Mouse (Mus musculus) hindbrain, embryonic 10.5 days (tissue): ENCODE measurements at regions not wholly inside any gene's neighbourhood (a gene's known extent, or its start where the extent isn't known, plus 50 kb on each side); places are given as distances from the start of the nearest gene placed in this dataset.

ENCODE experiments used
- DNase-seq: peaks from one replicate; pipeline ENCODE4 v3.0.0-alpha.2; 2017; ENCODE audit warnings: low spot score
- H3K27ac ChIP-seq: fragments of 300-500 bp; sonication (generic); 2 replicates; pipeline ENCODE4 v1.5.1; 2016; ENCODE audit warnings: mild to moderate bottlenecking, moderate library complexity
- H3K27me3 ChIP-seq: fragments of 300-500 bp; sonication (generic); 2 replicates; pipeline ENCODE4 v1.6.1; 2016; ENCODE audit warnings: mild to moderate bottlenecking; ENCODE audit not compliant: poor library complexity, insufficient read depth, severe bottlenecking
- H3K36me3 ChIP-seq: fragments of 300-500 bp; sonication (generic); 2 replicates; pipeline ENCODE4 v1.6.1; 2016; ENCODE audit warnings: mild to moderate bottlenecking, moderate library complexity
- H3K4me1 ChIP-seq: fragments of 300-500 bp; sonication (generic); replicated peaks from 2 replicates; pipeline ENCODE4 v1.6.1; 2016; ENCODE audit warnings: mild to moderate bottlenecking
- H3K4me3 ChIP-seq: fragments of 300-500 bp; sonication (generic); 2 replicates; pipeline ENCODE4 v1.5.1; 2016; ENCODE audit warnings: mild to moderate bottlenecking, moderate library complexity
- H3K9me3 ChIP-seq: fragments of 300-500 bp; sonication (generic); 2 replicates; pipeline ENCODE4 v1.6.1; 2016; ENCODE audit warnings: mild to moderate bottlenecking, moderate library complexity
- WGBS: fragments of 180-500 bp; shearing (Covaris S2); methylation state at CpG from one replicate; pipeline ENCODE4 v1.1.7; 2016; 5-methylcytosine and 5-hydroxymethylcytosine counted together

DNA sequence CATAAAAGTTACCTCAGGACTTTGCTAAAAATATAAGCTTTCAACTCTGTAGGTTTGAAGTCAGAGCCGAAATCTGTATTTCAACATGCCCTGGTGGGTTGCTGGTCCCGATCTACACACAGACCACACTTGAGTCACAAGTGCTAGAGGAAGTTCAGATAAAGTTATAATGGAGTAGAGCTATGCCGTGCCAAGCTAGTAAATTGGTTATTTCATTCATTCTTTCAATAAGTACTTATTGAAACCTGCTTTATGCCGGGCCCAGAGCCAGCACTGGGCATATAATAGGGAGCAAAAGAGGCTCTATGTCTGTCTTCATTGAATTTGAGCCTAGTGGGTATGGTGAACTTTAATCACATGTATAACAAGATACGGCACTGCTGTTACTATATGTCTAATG is 127.6 kb upstream of the Adamts9 start:
- 93% methylated on average over 5 of the region's 5 CpGs for WGBS
- DNase-seq = no peak
- H3K9me3 ChIP-seq = no peaks in the 10 kb centered on the region
- H3K27ac ChIP-seq = no peak overlapping the region
- H3K27me3 ChIP-seq = no peaks in the 10 kb centered on the region
- H3K4me3 ChIP-seq = no peak overlapping the region
- H3K4me1 ChIP-seq = peaks cover 11% of the 10 kb centered on the region
- no peaks in the 10 kb centered on the region for H3K36me3 ChIP-seq

GRCm38 (mm10) chr6:93067808-93068207 is 124.5 kb upstream of the Adamts9 start:
- no peak for DNase-seq
- Histone ChIP-seq H3K27me3 (no peaks in the 10 kb centered on the region), H3K27ac (no peak overlapping the region), H3K4me1 (peaks cover 16% of the 10 kb centered on the region), H3K4me3 (no peak overlapping the region), H3K36me3 (no peaks in the 10 kb centered on the region), H3K9me3 (no peaks in the 10 kb centered on the region)
- WGBS = 89% methylated on average over 5 of the region's 5 CpGs

GRCm38 (mm10) chr6:93066553-93067376 is 123.5 kb upstream of the Adamts9 start:
- WGBS = 48% methylated on average over 11 of the region's 11 CpGs
- Histone ChIP-seq H3K9me3 (no peaks in the 10 kb centered on the region), H3K27me3 (no peaks in the 10 kb centered on the region), H3K36me3 (no peaks in the 10 kb centered on the region), H3K4me3 (no peak overlapping the region), H3K4me1 (peaks cover 21% of the 10 kb centered on the region), H3K27ac (peak overlapping the region; percentile 57)
- peak; percentile 25 for DNase-seq

- Histone ChIP-seq H3K9me3 (no peaks in the 10 kb centered on the region), H3K36me3 (no peaks in the 10 kb centered on the region), H3K4me1 (peaks cover 23% of the 10 kb centered on the region), H3K27ac (peak overlapping the region; percentile 57), H3K27me3 (no peaks in the 10 kb centered on the region), H3K4me3 (no peak overlapping the region)
- peak; percentile 9 for DNase-seq
- WGBS = 61% methylated on average over 12 of the region's 12 CpGs
These were observed 122.7 kb upstream of the Adamts9 start for GRCm38 (mm10) chr6:93065917-93066552.

DNA sequence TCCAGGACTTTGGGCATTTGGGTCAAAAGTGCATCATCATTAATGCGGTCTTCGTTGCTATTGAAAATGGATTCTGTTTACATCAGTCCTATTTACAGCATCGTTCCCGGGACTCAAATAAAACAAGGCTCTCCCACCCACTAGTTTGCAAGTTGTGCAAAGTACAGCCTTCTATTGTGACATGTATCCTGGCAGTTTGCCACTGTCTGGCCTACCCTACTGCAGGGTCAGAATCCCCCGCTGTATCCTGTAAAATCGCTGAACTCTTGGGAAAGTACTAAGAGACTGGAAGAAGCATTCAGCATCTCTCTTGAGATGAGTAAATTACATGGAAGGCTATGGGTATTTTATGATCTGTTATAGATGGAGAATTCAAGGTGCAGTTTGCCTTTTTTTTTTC is 122.1 kb upstream of the Adamts9 start:
- WGBS = 91% methylated on average over 6 of the region's 6 CpGs
- no peaks in the 10 kb centered on the region for H3K36me3 ChIP-seq
- no peaks in the 10 kb centered on the region for H3K27me3 ChIP-seq
- no peaks in the 10 kb centered on the region for H3K9me3 ChIP-seq
- peaks cover 23% of the 10 kb centered on the region for H3K4me1 ChIP-seq
- H3K27ac ChIP-seq = no peak overlapping the region
- H3K4me3 ChIP-seq = no peak overlapping the region
- no peak for DNase-seq

DNA sequence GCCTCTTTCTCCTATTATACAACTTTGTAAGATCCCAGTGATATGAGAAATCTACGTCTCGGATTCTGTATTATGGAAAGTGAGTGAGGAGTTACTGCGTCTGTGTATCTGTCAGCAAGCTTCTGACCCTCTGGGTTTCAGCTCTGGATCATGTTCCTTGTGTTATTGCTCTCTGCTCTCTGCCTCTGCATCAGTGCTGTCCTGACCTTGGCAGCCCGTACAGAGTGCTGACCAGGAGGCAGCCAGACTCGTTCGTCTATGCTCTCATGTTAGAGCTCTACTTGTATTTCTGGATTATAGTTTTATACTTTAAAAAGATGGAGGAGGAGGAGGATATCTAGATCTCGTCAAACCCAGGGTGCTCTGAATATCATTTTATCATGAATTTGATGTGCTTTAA is 121.1 kb upstream of the Adamts9 start:
- no peaks in the 10 kb centered on the region for H3K9me3 ChIP-seq
- no peaks in the 10 kb centered on the region for H3K36me3 ChIP-seq
- H3K27ac ChIP-seq = no peak overlapping the region
- peaks cover 23% of the 10 kb centered on the region for H3K4me1 ChIP-seq
- DNase-seq = no peak
- H3K4me3 ChIP-seq = no peak overlapping the region
- H3K27me3 ChIP-seq = no peaks in the 10 kb centered on the region
- 81% methylated on average over 7 of the region's 7 CpGs for WGBS

GRCm38 (mm10) chr6:93061741-93062140 is 118.4 kb upstream of the Adamts9 start:
- Histone ChIP-seq H3K4me1 (peaks cover 20% of the 10 kb centered on the region), H3K9me3 (no peaks in the 10 kb centered on the region), H3K27me3 (no peaks in the 10 kb centered on the region), H3K4me3 (no peak overlapping the region), H3K27ac (0 out of 2 replicates have a peak overlapping the region, but pooled peaks have one; percentile 24), H3K36me3 (no peaks in the 10 kb centered on the region)
- WGBS = 74% methylated on average over 3 of the region's 3 CpGs
- no peak for DNase-seq

GRCm38 (mm10) chr6:93045524-93045923 is 102.2 kb upstream of the Adamts9 start:
- no peaks in the 10 kb centered on the region for H3K27me3 ChIP-seq
- no peak overlapping the region for H3K4me3 ChIP-seq
- no peaks in the 10 kb centered on the region; the same call in 1 of the 2 replicates for H3K4me1 ChIP-seq
- H3K36me3 ChIP-seq = no peaks in the 10 kb centered on the region
- WGBS = 53% methylated on average over 2 of the region's 2 CpGs
- no peaks in the 10 kb centered on the region for H3K9me3 ChIP-seq
- no peak overlapping the region for H3K27ac ChIP-seq
- DNase-seq = no peak

- H3K27me3 ChIP-seq = no peaks in the 10 kb centered on the region
- no peaks in the 10 kb centered on the region for H3K9me3 ChIP-seq
- WGBS = 90% methylated on average over 3 of the region's 3 CpGs
- H3K36me3 ChIP-seq = no peaks in the 10 kb centered on the region
- no peak for DNase-seq
- H3K27ac ChIP-seq = no peak overlapping the region
- H3K4me3 ChIP-seq = no peak overlapping the region
- H3K4me1 ChIP-seq = no peaks in the 10 kb centered on the region; the same call in 1 of the 2 replicates
These were observed 97.7 kb upstream of the Adamts9 start for GRCm38 (mm10) chr6:93041041-93041440.

- no peak overlapping the region for H3K4me3 ChIP-seq
- no peaks in the 10 kb centered on the region for H3K36me3 ChIP-seq
- H3K27ac ChIP-seq = no peak overlapping the region
- H3K4me1 ChIP-seq = no peaks in the 10 kb centered on the region
- WGBS = 94% methylated on average over 1 of the region's 1 CpGs
- 0 out of 2 replicates have a peak, but pooled peaks cover 3% of the 10 kb centered on the region for H3K9me3 ChIP-seq
- DNase-seq = no peak
- no peaks in the 10 kb centered on the region for H3K27me3 ChIP-seq
These were observed 88.6 kb upstream of the Adamts9 start for GRCm38 (mm10) chr6:93031812-93032330.

DNA sequence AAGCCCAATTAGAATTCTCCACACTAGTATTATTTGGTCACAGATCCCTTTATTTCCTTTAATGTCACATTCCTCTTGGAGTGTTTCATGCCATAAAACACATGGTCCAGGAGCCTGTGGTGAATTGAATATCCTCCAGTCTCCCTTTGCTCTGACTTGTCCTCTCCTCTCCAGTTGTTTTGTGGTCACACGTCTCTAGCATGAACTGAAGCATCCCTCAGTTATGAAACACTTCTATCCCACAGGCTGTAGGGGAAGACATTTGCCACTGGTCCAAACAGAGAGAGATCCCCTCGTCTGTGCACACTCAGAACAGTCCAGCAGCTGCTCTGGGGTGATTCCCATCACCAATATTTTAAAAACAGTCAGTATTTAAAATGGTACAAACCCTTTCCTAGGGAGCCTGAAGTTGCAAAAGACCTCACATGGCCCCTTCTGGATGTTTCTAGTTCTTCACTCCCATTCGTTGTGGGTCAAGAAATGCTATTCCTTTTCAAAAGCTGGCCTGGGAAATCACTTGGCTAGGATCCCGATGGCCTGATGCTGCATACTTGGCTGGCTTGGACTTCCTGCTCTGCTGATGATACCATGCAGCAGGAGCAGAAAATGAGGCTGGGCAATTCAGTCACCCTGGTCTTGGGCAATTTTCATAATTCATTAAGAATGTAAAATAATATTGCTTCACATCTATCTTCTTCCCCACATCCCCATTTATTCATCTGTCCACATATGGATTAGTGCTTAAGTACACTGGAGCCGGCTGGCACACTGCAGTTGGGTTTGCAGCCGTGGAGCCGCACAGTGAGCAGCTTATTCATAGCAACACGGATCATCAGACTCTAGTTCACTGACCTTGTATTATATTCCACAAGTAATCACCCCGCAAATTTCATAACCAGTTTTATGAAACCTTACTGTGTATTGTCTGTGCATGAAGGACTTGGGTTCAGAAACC is 83.1 kb upstream of the Adamts9 start:
- Histone ChIP-seq H3K27me3 (no peaks in the 10 kb centered on the region), H3K27ac (no peak overlapping the region), H3K4me1 (no peaks in the 10 kb centered on the region), H3K9me3 (no peaks in the 10 kb centered on the region), H3K4me3 (no peak overlapping the region), H3K36me3 (no peaks in the 10 kb centered on the region)
- no peak for DNase-seq
- whole genome bisulfite sequencing = 84% methylated on average over 9 of the region's 9 CpGs

- Histone ChIP-seq H3K27ac (no peak overlapping the region), H3K4me3 (no peak overlapping the region), H3K9me3 (no peaks in the 10 kb centered on the region), H3K36me3 (no peaks in the 10 kb centered on the region), H3K4me1 (peaks cover 7% of the 10 kb centered on the region), H3K27me3 (no peaks in the 10 kb centered on the region)
- WGBS = 88% methylated on average over 1 of the region's 1 CpGs
- DNase-seq = peak; percentile 3
These were observed 71.2 kb upstream of the Adamts9 start for GRCm38 (mm10) chr6:93014534-93014933.
